Mouse (Mus musculus) ES-CJ7 (cell line): Measurements from ENCODE around the gene Popdc2.
"Not testable (repeated sequence)": the region's sequence is repeated elsewhere in the genome, so short reads cannot be mapped to it uniquely, and the experiment has no call there.

ENCODE experiments used
- DNase-seq: peaks from one replicate; pipeline ENCODE4 v3.0.0; 2011; ENCODE audit warnings: low read depth, low spot score

The Popdc2 gene

DNA sequence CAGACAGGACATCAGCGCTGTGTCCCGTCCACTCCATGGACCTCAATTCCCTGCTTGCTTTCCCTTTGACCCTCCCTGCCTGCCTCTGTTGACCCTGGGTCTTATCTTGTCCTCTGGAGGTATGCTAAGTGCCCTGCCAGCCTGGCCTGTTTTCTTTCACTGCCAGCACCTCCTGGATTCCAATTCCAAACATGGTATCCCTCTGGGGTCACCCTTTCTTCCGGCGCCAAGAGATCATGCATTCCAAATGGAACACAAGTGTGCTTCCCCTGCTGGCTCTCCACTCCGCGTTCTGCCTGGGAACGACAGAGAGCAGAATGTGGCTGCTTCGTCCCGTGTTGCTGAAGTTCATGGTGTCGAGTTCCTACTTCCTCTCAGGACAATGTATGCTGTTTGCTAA is at the start of gene Popdc2:
TSS of gene Popdc2 (plus strand) at position 277 of the 400 bp plus-strand sequence.
- DNase-seq: no peak

DNA sequence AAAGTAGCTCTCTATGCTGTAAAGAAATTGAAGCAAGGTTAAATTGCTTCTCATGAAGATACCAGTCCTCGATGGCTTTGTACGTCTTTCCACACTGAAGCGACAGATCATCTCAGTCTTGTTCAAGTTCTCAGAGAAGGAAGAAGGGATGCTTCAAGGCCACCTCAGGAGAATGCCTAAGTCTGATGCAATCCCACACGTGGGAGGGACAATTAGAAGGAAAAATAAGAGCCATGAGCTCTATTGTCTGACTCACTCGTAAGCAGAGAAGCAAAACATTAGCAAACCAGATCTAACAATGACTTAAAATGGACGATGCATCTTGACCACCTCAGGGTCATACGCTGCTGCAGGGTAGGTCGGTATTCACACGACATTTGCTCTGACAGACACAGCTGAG is 43.5 kb upstream of the Popdc2 start:
- no peak for DNase-seq

DNA sequence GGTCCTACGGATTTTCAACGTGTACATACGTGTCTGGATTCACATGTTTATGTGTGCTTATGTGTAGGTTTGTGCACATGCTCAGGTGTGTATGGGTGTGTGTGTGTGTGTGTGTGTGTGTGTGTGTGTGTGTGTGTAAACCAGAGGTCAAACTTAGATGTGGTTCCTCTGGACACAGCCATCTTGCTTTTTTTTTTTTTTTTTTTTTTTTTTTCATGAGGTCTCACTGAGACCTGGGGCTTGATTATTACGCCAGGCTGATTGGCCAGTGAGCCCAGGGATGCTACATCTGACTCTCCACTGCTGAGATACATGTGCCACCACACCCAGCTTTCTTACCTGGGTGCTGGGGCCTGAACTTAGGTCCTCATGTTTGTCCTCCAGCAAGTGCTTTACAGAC is 42.9 kb upstream of the Popdc2 start:
- no peak for DNase-seq

DNA sequence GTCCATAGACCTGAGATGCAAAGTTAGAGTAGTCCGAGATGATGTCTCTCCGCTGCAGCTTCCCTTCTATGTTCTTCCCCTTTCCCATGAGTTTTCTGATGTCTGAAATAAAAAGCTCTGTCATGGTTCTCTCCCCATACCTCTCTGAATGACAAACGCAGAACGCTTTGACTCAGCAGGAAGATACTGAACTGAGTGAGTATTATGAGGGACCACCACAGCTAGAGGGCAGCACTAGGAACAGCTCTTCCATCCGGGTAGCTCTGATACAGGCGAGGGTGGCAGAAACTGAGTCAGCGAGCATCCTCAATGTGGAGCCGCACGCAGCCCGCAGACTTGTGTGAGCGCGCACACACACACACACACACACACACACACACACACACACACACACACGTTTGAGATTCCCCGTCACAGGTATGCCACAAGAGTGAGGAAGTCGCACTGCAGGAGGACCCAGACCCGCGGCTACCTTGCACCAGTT is 40.5 kb upstream of the Popdc2 start:
- DNase-seq: peak; percentile 91

DNA sequence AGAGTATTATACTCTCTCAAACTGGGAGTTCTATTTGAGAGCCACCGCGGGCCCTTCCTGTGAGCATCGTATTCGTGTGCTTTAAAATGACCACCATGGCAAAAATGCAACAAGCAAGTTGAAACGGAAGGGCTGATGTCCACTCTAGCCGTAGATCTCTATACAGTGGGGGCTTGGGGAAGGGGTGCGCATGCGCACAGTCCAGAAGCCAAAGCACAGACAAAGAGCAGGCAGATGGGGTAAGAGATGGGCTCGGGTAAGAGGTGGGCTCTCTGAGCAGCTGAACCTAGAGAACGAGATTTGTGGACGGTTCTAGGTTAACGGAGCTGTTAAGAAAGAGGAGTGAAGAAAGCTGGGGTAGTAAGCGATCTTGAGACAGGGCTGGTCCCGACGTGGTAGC is 37.7 kb upstream of the Popdc2 start:
- peak; percentile 36 for DNase-seq

DNA sequence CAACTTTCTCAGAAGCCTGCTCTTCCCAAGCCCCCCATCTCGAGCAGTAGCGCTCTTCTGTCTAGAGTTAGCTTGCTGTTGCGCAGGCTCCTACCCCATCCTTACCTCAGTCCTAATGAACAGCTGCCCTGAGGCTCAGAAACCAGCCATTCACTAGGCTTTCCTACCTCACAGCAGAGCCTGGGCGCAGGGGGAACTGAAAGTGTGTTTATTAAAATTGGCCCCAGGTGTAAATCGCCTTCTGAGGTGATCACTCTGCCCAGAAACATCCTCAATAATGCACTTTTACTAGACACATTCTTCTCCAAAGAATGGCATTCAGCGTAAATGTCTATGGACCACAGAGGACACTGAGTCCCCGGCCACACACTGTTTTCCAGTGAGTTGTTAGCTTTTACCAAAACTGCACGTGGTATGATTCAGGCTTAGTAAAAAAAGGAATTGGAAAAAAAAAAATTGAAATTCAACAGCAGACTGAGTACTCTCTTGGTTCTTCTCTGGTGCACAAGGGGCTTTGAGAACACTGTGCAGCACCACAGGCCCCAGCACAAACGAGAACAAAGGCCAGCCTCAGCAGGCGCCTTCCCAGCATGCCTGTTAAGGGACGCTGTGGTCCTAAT is 35.1 kb upstream of the Popdc2 start:
- no peak for DNase-seq

DNA sequence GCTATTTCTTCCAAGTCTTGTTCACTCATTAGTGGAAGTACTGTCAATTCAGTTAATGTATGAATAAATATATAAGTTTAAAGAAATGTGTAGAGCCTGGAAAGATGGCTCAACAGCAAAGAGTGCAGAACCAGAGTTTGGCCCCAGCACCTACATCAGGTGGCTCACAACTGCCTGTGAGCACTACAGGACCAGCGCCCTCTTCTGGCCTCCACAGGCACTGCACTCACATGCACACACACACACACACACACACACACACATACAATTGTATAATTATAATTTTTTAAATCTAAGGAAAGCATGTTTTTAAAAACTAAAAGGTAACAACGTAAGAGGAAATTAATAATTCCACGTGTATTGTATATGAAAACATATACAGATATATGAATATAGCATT is 32.7 kb upstream of the Popdc2 start:
- DNase-seq: no peak

DNA sequence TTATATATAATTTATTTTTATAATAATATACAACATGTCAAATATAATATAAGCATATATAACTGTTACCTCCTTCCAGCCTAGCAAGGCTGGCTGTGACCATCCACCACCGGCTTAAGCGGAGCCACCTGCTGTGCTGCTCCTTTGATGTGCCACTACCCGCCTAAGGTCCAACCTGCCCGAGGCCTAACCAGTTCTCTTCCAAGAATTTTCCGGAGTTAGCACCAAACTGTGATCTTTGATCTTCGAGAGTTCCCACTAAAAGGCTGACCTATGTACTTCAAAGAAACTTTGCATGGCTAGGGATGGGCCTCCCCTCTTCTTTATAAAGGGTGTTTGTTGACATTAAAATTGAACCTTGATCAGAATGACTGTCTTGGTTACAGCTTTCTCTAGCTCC is 27.6 kb upstream of the Popdc2 start:
- no peak for DNase-seq

DNA sequence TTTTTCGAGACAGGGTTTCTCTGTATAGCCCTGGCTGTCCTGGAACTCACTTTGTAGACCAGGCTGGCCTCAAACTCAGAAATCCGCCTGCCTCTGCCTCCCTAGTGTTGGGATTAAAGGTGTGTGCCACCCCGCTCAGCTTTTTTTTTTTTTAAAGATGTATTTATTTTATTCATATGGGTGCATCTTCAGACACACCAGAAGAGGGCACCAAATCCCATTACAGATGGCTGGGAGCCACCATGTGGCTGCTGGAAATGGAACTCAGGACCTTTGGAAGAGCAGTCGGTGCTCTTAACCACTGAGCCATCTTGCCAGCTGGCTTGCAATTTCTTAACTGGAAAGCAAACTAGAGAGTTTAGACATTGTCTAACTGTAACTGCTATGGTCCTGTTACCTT is 23.9 kb upstream of the Popdc2 start:
- DNase-seq: not testable (repeated sequence)

DNA sequence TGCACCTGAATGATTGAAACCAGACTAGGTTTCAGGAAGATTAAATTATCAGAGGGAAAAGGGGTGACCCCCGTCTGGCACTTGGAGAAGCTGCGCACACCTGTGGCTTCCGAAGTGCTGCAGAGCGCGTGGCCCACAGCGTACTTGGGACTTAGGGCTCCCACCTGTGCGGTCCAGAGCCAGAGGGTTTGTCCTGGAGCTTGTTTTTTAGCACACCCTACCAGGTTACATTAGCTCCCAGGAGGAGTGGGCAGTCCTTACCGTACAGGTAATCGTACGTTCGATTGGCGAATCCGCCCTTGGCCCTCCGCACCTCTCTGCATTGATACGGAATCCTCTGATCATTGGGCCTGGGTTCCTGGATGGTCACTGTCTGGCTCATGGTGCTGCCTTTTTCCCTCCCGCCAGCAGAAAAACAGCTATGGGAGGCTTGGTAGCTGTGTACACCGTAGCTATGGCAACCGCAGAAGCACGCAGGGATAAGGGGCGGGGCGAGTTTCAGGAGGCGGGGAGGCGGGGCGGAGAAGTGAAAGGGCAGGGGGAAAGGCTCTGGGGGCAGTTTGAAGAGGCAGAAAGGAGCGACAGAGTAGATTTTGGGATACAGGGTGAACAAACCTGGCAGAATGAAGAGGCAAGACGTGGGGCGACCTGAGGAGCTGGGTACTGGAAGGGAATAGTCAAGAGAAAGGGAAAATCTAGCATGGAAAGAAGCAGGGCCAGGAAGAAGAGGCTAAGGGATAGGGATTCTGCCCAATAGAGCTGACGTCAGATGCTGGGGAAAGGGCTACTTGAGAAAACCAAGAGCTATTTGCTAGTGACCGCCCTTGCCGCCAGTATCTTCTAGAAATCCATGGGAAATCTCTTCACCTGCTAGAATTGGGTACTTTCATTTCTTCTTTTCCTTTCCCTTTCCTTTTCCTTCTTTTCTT is 20.3 kb upstream of the Popdc2 start, which contains the start of gene Maats1:
TSS of gene Maats1 (minus strand) at position 748 of the 929 bp plus-strand sequence.
- DNase-seq: peak; percentile 87

DNA sequence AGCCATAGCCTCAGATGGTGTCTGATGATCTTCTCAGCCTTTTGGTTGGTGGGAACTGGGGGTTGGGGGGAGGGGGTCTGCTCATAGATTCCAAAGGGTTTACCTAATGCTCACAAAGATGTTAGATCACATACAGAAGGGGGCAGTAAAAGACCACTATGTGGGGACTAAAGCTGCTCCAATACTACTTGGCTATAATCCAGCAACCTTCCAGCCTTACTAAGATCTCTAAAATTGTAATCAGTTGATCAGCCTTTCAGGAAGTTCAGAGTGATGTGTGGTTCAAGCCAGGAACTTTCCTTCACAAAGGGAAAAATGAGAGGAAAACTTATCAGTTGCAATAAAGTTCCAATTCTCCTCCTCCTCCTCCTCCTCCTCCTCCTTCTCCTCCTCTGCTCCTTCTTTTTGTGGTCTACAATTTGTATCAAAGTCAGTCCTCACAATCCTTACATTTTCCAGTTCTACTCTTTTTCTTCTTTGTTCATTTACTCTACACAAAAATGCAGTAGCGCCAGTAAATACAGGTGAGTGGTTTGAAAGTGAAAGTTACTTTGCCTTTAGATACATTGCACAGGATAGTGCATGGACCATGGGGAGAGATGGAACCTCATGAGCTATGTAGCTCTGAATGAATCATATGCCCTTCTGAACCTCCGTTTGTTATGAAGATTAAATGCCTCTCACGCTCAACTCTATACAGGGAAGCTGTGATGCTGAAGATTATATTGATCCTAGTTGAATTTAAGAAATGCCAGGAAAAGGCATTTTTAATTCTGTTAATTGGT is 16.9 kb upstream of the Popdc2 start:
- peak; percentile 81 for DNase-seq

DNA sequence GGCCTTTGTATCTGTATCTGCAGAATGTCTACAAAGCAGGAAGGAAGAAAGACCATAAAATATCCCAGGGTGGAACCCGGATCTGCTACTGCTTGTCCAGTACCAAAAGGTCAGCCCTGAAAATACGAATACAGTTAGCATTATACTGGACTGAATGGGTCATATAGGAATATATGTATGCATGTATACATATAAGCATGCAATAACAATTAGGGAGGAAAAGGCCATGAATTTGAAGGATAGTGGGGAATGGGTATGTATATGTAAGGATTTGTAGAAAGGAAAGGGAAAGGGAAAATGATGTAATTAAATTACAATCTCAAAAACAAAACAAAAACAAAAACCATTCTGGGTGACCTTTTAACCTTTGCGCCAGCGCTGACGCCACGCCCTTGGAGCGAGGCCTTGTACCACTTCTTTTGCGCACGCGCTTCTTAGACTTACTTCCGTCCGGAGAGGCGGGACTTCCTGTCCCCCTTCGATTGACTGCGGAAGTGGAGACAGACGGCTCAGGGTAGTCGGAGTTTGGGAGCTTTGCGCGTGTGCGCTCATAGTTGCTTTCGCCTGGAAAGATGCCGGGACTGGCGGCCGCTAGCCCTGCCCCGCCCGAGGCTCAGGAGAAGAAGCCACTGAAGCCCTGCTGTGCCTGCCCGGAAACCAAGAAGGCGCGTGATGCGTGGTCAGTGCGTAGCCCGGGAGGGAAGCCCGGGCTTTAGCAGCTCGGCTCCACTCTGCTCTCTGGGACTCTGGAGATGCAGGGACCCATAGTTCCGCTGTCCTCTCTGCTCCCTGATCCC is 15.3 kb upstream of the Popdc2 start, which contains the start of the genes Cox17 and Gm21987:
TSS of gene Cox17 (plus strand) at position 463 of the 797 bp plus-strand sequence.
TSS of gene Gm21987 (plus strand) at position 512 of the 797 bp plus-strand sequence.
- peak; percentile 95 for DNase-seq

DNA sequence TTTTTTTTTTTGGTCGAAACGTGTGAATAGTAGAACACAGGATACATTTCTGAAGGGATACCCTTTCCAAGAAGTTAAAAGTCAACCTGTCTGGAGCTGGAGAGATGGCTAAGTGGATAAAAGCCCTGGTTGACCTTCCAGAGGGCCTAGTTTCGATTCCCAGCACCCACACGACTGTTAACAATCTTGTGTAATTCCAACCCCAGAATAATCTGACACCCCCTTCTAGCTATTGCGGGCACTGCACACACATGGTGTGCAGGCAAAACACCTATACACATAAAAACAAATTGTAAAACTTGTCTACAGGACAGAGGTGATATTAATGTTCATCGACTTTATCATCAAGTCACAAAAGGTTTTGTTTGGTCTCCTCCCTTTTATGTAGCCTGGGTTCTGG is 14.4 kb upstream of the Popdc2 start:
- DNase-seq: no peak

DNA sequence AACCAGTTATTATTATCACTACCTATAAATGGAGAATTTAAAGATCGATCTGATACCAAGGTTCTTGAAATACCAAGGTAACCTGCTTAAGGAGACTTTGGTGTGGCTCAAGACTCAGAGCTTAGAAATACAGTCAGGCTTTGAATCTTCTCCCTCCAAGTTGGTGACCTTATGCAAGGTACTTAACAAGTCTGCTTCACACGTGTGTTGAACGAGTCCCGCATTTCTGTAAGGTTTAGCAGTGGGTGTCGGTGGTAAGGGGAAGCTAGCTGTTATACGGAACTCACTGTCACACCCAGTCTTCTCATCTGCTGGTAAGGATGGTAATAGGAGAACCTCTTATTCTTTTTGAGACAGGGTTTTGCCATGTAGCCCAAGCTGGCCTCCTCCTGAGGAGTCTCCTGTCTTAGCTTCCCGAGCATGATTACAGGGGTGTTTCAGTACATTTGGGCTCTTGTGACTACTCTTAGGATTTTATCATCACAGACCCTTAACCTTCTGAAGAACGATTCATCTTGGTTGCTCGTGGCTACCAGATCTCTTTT is 13.7 kb upstream of the Popdc2 start:
- no peak for DNase-seq

DNA sequence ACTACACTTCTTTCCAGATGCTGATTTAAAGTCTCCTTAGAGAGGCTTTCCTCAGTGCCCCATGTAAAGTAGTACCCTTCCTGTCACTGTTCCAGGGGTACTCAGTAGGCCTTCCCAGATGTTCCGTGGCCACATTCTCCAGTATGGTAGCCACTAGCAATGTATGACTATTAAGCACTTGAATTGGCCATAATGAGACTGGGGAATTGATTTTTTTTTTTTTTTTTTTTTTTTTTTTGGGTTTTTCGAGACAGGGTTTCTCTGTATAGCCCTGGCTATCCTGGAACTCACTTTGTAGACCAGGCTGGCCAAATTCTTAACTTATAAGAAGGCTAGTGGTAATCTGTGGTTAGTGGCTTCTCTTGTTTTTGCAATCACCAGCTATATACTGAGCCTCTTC is 12.1 kb upstream of the Popdc2 start:
- no peak for DNase-seq

DNA sequence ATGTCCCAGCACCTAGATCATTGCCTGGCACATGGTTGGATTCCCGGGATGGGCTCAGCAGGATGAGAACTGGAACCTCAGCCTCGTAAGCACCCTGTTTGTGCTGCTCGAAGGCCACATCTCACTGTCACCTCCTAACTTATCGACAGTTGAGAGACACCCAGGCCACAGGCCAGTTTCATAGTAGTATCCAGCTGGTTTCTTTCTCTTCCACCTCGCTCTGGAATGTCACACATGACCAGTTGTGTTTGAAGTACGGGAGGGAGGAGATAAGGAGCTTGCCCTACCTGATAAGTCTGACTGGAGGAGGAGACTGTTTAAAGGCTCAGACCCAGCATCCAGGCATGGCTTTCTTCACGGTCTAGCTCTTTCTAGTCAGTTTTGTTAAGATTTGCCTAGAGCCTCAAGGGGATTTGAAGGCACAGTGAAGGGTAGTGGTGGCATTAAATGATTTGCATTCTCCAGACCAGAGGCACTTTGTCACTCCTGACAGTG is 11.6 kb upstream of the Popdc2 start:
- no peak for DNase-seq

DNA sequence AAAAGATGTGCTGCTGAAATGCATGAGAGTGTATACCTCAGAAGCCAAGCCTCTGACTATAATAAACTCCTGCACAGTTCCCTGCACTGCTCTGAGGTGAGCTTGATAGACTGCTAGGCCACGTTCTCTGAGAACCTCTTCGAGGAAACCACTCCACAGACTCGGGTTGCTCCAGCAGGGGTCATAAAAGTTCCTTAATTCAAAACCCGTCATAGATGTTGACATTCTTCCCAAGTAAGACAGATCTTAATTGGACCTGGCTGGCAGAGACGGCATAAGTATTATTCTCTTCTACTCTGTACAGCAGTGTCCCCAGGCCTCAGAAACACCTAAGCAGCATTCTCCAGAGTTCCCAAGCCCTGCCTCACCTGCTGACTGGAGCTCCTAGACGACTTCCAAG is 11.1 kb upstream of the Popdc2 start:
- DNase-seq: no peak

DNA sequence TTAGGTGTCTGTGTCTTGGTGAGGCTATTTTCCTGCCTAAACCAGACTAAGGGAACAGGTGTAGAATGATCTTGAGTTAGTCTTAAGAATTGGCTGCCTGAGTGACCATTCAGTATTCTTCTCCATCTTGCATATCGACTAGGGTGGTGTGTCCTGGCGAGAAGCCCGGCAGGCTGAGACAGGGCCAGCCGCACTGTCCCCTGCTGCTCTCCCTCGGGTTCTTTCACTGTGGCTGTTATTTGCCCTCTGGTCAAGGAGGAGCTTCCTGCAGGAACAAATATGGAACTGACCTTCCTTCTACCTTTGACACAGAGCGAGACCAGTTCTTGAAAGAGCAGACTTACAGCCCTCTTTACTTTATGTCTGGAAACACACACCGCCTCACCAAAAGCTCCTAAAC is 10.0 kb upstream of the Popdc2 start:
- no peak for DNase-seq

DNA sequence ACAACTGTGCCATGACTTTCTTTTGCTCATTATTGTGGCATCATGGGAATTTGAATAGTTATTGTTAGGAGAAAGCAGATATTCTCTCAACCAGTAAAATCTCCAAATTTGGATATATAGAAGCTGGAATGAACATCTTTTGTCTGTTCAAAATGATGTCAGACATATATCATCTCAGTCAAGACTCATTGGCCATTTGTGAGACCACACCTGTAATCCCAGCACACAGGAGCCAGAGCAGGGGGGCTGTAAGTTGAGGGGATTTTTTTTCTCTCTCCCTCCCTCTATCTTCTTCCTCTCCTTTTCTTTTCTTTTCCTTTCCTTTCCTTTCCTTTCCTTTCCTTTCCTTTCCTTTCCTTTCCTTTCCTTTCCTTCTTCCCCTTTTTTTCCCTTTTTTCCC is 9.2 kb upstream of the Popdc2 start:
- no peak for DNase-seq

DNA sequence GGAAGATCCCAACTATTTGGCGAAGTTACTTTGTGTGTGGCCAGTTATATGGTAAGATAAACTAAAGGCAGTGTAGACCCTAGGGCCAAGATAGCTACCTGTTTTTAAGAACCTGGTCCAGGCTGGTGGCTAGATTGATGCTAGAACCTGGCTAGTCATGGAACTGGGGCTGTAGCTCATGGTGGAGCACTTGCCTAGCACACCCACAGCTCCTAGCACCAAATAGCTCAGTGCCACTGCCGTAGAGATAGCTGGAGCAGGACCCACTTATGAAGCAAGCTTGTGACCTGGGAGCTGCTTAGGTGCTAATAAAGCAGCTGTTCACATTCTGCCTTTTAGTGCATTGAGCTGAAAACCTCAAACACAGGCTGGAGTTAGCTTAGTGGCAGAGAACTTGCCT is 8.4 kb upstream of the Popdc2 start:
- DNase-seq: no peak
